Mouse (Mus musculus): ENCODE measurements around the gene Gltp. TPM values are rescaled to one million over a fixed set of nuclear protein-coding genes. Genes with fewer than 3 reads are reported as not detected.

Gltp gene
- total RNA-seq (2021) = 10 to 100 TPM; 32.1 to 39.2 TPM
- long read RNA-seq, experiment 1, transcript Gltp-201 (5 exons, 1,762 nt) = major isoform, 133 of 144 reads
- long read RNA-seq, experiment 1, partial matches to known transcripts = 2 of 144 reads
- long read RNA-seq, experiment 1, other reads (novel, unspliced or antisense) = 9 of 144 reads
- long read RNA-seq, experiment 2, transcript Gltp-201 (5 exons, 1,762 nt) = major isoform, 64 of 70 reads
- long read RNA-seq, experiment 2, partial matches to known transcripts = 6 of 70 reads
- long read RNA-seq, experiment 2, other reads (novel, unspliced or antisense) = 0 of 70 reads

DNA sequence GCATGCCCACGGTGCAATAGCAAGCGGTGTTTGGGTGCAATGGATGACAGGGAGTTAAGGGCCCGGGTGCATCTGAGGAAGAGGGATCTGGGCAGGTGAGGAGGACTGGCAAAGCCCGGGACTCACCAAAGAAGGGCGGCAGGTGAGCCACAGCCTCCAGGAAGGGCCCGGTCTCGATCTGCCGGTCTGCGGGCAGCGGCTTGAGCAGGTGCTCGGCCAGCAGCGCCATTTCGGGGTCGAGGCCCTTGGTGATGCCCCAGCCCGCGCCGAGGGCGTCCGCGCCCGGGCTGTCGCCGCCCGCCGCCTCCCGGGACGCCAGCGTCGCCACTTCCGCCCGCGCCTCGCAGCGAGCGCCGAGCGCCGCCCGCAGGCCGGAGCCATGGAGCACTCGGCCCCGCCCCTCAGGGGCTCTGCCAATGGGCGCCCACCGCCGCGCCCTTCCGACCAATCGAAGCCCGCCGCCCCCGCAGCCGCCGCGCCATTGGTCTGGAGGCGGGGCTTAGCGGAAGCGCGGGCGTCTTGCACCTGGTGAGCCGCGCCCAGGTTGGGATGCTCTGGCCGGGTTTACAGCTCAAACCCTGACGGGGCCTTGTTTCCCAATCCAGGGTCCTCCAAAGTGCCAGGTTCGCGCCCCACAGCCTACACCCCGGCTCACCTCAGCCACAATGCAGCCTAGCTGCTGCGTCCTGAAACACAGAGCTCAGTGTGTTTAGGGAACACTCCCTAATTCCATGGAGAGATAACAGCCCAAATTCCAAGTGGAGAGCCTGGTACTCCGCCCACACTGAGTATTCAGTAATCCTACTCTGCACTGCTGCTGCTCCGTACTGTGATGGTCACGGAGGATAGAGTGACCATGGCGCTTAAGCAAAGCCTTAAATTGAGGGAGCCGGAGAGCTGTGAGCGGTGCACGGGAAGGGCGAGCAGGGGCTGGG is at the start of gene Gltp:
Gltp (minus strand) TSS at position 352 of the 935 bp plus-strand sequence.
- peak; percentile 95 to 96 for DNase-seq (ENCODE audit: low spot score in 2 of 2)
- intact Hi-C loops (cut with DNase I) = no loop called here

DNA sequence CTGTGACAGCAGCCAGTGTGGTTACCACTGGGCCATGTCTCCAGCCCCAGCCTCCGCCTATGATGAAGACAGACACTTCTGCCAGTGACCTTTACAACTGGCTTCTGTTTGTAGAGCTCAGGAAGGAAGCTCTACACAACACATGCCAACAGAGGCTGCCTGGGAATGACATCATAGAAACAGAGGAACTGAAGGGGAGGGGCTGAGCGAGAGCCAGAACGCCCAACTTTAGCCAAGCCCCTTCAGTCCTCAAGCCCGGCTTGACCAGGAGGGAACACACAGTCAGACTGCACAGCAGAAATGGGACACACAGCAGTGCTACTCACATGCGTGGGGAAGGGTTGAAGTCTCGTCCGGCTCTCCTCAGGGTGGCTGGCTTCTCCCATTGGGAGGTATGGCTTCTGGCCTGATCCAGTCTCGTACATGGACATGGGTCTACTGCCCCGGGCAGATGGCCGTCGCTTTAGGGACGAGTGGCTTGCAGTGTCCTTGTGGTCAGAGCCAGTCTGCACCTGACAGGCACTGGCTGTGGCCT is 48.0 kb upstream of the Gltp start:
- peak in 1 of 2 experiments; percentile 62 for DNase-seq (ENCODE audit: low spot score in 2 of 2)
- intact Hi-C loops (cut with DNase I) = no loop called here

DNA sequence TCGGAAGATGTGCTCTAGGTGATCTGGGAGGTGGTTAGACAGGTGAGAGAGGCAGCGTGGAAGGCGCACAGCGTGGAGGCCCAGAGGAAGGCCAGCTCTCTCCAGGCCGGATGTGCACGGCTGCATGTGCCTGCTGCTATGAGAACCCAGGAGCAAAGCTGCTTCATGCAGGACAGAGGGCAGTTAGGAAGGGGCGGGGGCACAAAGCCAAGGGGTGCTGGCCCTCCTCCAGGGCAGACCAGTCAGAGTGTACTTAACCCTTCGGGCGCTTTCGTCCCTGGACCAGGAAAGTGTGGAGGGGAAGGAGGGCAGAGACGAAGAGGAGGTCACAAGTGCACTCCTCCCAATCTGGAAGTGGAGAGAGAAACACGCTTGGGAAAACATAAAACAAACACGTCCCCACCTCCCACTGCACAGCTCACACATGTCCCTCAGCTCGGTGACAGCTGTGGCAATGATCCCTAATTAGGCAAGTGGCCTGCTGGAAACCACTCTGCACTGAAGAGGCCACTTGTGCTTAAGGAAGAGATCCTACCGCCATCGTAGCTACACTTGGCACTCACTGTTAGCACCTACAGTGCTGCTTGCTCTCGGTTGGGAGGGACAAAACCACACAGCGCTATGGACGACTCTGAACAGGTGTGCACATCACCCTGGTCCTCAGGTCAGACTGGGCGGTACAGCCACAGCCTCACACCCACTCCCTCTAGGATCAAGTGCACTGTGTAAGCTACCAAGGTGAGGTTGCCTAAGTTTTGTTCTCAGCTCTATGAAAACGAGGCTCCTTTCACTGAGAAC is 46.5 kb upstream of the Gltp start:
- intact Hi-C loops (cut with DNase I) = no loop called here

DNA sequence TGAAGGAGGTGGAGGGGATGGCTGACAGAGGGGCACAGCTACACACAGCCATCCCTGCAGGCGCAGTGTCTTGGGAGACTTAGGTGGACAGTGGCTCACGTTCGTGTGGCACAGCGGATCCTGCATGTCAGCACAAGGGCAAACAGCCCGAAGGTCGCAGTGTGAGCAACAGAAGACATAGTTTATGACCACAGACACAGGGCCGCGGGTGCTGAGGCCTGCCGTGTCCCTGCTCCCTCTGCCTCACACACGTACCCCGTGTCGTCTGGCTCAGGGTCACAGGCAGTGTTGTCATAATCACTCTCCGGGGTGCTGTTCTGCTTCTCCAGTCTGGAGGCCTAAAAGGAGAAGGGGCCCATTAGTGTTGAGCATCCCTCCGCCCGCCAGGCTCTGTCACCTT is 42.8 kb upstream of the Gltp start:
- DNase-seq (ENCODE audit: low spot score in 2 of 2) = no peak
- intact Hi-C loops (cut with DNase I) = no loop called here

More for the DNA sequence above, 46.5 kb upstream of the Gltp start:
- DNase-seq (ENCODE audit: low spot score in 2 of 2) = no peak

DNA sequence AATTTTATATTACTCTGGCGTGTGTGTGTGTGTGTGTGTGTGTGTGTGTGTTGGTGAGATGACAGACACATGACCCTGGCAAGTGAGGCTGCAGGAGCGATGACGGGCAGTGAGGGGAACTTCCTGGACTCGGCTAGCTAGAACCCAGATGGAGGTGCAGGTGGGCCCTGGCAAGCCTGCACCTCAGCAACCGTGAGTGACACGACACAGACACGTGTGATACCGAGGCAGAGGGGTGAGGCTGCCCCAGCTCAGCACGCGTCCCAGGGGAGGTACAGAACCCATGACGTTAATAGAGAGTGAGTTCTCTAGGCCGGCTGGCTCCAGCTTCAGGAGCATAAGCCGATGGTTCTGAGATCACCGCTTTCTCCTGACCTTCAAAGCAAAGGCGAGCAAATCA is 41.2 kb upstream of the Gltp start:
- intact Hi-C loops (cut with DNase I) = no loop called here
- DNase-seq (ENCODE audit: low spot score in 2 of 2) = no peak

DNA sequence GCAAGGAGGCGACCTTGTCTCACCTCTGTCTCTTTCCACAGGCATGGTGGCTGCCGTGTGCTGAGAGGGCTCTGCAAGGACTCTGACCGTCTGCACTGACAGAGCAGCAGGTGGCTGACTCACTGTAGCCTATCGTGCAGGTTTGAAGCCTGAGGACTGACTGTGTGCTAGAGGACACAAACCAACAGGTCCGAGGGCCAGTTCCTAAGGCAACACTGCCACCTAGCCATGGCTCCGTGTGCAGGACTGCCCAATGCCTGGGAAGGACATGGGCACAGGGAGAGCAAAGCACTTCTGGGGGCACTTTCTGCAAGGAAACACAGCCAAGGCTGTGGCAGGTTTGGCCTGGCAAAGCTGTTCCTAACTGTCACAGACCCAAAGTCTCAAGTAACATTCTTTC is 40.7 kb upstream of the Gltp start:
- intact Hi-C loops (cut with DNase I) = no loop called here

DNA sequence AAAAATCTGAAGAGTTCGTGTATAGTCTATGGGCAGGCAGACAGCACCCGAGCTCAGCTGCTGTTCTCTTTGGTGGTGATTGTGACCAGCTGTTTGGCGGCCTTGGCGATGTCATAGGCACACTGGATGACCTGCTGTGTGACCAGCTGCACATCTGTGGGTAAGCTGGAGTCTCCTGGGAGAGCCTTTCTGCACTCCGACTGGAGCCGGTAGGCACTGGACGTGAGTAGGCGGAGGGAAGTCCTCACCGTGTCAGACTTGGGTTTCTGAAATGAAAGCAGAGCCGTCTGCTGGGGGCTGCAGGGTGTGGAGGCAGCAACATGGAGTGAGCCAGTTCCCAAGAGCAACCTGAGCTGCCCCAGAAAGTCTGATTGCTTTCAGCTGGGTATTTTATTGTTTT is 39.3 kb upstream of the Gltp start:
- DNase-seq (ENCODE audit: low spot score in 2 of 2) = no peak
- intact Hi-C loops (cut with DNase I) = no loop called here

More for the DNA sequence above, 40.7 kb upstream of the Gltp start:
- no peak for DNase-seq (ENCODE audit: low spot score in 2 of 2)

DNA sequence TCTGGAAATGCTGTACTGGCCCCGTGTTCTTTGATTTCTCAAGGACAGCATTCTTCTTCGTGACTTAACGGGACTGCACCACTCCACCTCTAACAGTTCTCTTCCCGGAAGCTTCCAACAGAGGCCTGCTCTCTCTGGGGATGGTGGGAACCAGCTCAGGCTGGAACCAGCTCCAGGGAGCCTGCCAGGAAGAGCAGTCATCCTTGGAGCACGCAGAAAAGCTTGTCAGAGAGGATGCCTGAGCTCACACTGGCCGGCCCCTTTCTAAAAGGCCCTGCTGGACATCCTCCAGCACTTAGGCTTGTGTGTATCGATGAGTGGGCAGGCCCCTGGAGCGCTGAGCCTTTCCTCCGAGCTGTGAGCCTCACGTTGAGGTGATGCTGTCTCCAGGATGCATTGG is 37.4 kb upstream of the Gltp start:
- intact Hi-C loops (cut with DNase I) = no loop called here
- no peak for DNase-seq (ENCODE audit: low spot score in 2 of 2)

DNA sequence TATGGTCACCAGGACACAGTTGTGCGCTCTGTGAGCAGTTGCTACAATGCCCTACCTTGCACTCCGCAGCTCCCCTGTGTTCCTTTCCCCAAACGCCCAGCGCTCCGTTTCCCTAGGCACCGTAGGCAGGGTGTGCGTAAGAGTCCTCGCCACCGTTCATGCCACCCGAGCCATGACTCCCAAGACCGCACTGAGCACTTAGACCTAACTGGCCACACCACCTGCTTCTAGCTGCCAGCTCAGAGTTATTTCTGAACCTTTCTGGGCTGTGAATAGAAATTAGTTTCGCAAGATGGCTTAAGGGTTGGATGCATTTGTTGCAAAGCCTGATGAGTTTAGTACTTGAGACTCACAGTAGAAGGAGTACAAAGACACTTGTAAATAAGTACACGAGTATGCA is 32.1 kb upstream of the Gltp start:
- intact Hi-C loops (cut with DNase I) = no loop called here
- DNase-seq (ENCODE audit: low spot score in 2 of 2) = no peak

DNA sequence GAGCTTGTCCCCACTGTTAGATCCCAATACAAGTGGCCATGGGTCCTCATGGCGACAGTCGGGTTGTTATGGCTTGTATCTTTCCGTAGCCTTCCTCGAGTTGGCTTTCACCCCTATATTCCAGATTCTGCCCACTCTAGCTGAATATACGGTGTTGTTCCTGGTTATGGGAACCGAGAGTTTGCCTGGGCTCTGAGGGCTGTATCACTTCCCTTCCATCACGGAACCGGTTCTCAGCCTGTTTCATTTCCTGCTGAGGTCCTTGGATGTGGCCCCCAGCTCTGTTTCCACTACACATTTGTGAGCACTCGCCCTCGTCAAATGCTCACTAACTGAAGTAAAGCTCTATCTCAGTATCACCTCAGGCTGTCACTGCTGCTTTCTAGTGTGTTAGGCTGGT is 31.2 kb upstream of the Gltp start:
- no peak for DNase-seq (ENCODE audit: low spot score in 2 of 2)
- intact Hi-C loops (cut with DNase I) = no loop called here

DNA sequence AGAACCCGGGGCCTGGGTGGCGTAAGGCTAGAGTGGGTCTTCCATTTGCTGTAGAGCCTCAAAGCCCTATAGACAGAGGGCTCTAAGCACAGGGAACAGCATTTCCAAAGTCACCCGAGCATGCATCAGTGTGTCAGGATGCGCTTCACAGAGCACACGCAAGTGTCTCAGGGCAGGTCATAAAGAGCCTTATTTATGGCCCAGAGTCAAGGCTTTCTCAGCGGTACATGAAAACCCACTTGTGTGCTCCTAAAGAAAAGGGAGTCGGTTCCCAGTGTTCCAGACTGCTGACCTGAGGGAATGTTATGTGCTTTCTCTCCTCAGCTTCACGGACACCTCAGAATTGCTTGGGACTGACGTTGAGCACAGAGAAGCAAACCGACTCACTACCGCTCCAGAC is 30.0 kb upstream of the Gltp start:
- no peak for DNase-seq (ENCODE audit: low spot score in 2 of 2)
- intact Hi-C loops (cut with DNase I) = no loop called here

DNA sequence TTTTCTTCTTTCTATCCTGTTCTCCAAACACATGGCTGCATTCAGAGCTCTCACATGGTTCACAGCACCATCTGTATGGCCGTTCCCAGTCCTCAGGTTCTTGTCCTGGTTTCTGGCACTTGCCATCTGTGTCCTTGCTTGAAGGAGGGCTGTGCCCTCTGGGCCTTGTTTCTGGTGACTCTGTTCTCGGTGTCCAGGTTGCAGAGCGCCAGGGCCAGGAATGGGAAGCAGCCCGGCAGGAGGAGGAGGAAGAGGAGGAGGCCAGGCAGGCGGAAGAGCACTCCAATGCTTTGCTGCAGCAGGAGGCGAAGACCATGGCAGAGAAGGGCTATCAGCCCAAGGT is 29.1 kb upstream of the Gltp start:
- intact Hi-C loops (cut with DNase I) = no loop called here
- no peak for DNase-seq (ENCODE audit: low spot score in 2 of 2)

DNA sequence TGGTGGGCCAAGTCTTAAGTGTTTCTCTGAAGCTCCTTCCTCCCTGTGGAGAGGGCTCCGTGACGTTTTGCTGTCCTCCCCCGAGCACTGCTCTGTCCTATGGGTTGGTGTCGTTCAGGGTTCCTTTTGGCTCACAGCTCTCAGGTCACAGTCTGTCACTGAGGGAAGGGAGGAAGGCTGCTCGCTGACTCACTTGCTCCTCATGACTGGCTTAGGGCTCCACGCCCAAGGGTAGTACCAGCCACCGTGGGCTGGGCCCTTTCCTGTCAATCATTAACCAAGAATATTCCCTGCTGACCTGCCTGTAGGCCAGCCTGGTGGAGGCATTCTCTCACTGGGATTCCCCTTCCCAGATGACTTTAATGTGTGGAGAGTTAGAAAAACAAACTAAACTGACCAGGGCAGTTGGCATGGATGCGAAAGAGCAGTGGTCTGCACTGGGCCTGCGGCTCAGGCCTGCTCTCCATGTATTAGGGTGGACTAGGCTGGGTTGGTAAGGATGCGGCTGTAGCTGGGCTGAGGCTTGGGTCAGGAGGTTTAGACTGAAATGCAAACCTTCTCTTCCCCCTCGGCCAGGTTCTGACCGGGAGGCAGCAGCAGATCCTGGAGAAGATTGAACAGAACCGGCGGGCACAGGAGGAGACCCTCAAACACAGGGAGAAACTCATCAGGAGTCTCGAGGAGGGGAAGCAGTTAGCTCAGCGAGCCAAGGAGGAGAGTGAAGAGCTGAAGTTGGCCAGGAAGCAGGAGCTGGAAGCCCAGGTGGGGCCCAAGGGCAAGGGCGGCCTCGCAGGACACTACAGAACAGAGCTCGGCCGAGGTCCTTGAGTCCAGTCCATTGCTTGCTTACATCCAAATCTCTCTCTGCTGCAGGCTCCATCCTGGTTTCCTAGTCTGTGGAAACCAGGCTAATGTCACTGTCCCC is 28.5 kb upstream of the Gltp start:
- no peak for DNase-seq (ENCODE audit: low spot score in 2 of 2)
- intact Hi-C loops (cut with DNase I) = no loop called here

DNA sequence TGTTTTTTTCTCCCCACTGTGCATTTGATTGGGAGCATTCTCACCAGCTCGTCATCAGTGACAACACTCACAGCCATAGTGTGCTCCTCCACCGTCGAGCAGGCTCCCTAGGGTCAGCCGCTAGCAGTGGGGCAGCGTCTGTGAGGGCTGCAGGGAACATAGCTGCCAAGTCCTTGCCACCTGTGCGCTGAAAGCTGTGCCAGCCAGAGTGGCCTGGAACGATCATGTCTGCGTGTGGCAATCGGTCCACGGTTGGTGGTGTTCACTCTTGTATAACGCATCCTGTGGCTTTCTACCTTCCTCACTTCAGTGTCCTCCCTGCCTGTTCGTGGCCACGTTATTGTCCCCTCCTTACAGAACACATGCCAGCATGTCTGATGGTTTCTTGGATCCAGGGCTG is 27.7 kb upstream of the Gltp start:
- intact Hi-C loops (cut with DNase I) = no loop called here
- no peak for DNase-seq (ENCODE audit: low spot score in 2 of 2)

DNA sequence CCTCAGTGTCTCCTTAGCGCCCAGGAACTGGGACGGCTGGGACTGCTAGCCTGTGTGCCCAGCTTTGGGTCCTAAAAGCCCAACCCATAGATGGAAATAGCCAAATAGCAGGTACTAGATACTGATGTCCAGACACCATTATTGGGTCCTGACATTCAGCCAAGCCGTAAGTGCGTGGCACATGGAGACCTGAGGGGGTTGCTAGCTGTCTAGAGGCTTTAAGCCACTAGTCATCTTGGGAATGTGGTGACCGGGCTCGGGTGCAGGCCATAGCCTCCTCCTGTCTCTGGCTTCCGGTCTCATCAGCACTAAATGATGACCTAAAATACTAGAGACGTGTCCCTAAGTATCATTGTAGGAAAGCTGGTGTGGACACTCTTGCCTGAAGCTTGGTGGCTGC is 27.2 kb upstream of the Gltp start:
- DNase-seq (ENCODE audit: low spot score in 2 of 2) = no peak
- intact Hi-C loops (cut with DNase I) = no loop called here

DNA sequence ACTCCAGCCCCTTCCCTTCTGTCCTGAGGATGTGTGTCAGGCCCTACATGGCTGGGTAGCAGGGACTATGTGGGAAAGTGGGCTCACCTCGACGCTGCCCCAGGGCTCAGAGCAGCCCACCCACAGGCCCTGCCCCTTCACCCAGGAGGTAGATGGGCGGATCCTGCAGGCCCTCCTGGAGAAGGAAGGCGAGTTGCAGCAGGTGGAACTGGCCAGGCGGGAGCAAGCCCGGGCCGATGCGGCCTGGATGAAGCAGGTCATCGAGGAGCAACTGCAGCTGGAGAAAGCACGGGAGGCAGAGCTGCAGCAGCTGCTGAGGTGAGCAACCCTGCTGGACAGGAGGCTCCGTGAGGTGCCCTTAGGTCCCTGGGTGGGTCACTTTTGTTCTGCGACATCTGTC is 26.5 kb upstream of the Gltp start:
- intact Hi-C loops (cut with DNase I) = no loop called here
- DNase-seq (ENCODE audit: low spot score in 2 of 2) = no peak

DNA sequence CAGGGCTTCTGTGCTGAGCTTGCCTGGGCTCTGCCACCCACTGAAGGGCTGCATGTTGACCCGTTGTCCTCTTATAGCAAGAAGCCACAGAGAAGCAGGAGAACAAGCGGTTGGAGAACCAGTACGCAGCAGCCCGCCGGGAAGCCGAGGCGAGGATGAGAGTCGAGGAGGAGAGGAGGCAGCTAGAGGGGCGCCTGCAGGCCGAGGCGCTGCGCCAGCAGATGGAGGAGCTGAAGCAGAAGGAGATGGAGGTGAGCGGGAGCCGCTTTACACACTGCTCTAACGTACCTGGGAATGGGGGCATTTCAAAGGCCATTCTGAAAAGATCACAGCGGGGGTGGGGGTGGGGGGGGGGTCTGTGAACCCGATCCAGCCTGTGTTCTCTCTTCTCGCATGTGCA is 23.8 kb upstream of the Gltp start:
- DNase-seq (ENCODE audit: low spot score in 2 of 2) = no peak
- intact Hi-C loops (cut with DNase I) = no loop called here

DNA sequence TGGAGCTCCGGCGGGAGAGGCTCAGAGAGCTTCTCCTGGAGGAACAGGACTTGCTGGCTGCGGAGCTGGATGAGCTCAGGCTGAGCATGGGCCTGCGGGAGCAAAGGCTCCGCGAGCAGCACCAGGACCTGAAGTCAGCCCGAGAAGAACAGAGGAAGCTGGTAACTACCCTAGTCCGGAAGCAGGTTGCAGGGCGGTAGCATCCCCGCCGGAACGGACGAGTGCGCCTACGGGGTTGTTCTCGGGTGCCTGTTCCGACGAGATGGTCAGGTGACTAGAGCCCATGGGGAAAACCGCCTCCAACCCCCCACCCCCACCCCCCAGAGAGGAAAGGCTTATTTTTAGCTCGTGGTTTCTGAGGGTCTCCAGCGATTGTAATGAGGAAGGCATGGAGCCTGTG is 18.6 kb upstream of the Gltp start:
- intact Hi-C loops (cut with DNase I) = no loop called here
- no peak for DNase-seq (ENCODE audit: low spot score in 2 of 2)

DNA sequence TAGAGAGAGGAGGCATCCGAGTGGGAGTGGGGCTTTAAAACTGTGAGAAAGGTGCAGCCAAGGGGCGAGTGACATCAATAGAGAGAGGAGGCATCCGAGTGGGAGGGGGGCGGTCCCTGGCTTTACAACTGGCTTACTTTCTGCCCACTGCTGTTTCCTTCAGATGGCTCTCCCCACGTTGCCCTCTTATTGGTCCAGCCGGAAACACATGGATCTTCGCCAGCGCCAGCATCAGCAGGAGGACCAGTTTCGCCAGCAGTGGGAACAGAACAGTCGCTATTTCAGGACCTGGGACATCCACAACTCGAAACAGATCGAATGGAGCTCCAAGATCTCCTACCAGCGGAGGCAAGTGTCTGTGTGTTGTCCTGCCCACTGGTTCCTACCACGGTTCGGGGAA is 17.7 kb upstream of the Gltp start:
- DNase-seq (ENCODE audit: low spot score in 2 of 2) = no peak
- intact Hi-C loops (cut with DNase I) = no loop called here
